8 mouse cellular contexts compared by ENCODE assay signal in the genomic region with DNA sequence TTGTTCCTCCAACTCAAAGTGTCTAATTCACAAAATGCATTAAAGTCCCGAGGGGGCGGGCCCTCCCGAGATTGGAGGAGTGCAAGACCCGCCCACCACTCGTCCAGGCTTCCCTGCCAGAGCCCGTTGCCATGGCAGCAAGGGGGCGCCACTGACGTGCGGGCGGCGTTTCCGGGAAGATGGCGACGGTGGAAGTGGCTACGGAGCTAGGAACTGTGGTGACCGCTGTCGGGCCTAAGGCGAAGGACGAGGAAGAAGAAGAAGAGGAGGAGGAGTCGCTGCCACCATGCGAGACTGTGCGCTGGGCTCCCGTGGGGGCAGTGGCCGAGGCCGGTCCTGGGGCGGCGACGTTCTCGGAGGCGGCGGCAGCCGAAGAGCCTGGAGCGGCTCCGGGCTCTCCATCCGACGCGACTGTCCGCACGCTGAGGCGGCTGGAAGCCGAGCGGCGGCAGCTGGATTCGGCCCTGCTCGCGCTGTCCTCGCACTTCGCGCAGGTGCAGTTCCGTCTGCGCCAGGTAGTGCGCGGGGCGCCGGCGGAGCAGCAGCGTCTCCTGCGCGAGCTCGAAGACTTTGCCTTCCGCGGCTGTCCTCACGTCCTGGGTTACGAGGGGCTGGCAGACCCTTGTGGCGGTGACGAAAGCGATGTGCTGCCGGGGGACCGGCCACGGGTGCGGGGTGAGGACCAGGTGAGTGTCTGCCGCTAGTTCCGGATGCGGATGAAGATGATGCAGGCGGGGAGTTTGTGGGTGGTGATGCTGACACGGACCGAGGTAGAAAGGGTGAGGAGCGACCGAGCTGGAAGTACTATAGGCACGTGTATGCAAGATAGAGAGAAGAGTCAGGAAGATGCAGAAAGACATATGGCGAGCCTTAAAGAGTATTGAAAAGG. TPM values are rescaled to one million over a fixed set of nuclear protein-coding genes. Genes with fewer than 3 reads are reported as not detected.
DNase-seq lines count a peak whose midpoint lies in the region; ATAC-seq and TF ChIP-seq lines count a peak whose summit lies in the region.

A gene (plus strand): TSS at position 161 of the 889 bp plus-strand sequence.
A gene (minus strand): TSS at position 409 of the 889 bp plus-strand sequence.

- H3K4me2 ChIP-seq in embryonic facial prominence, embryonic 13.5 days, result peak within 1 kb of the TSS; percentile 93
- peak within 1 kb of the TSS; percentile 95 for H3K4me2 ChIP-seq in limb, embryonic 12.5 days
- peak within 1 kb of the TSS; percentile 81 for H3K4me2 ChIP-seq in midbrain, embryonic 15.5 days

- WGBS in embryonic facial prominence, embryonic 13.5 days, result under 1% methylated on average over 81 of the region's 81 CpGs
- under 1% methylated on average over 81 of the region's 81 CpGs for WGBS in kidney, adult 2 months
- WGBS in limb, embryonic 12.5 days, result under 1% methylated on average over 81 of the region's 81 CpGs
- WGBS in midbrain, embryonic 15.5 days, result under 1% methylated on average over 81 of the region's 81 CpGs
- under 1% methylated on average over 81 of the region's 81 CpGs for WGBS in spleen, adult 2 months

- H3K27ac ChIP-seq in embryonic facial prominence, embryonic 13.5 days, result peak within 1 kb of the TSS; percentile 82
- H3K27ac ChIP-seq in kidney, adult 2 months (ENCODE audit: insufficient read depth, low read depth, low read length), result peak within 1 kb of the TSS; percentile 78
- H3K27ac ChIP-seq in limb, embryonic 12.5 days, result peak within 1 kb of the TSS; percentile 70
- H3K27ac ChIP-seq in midbrain, embryonic 15.5 days, result peak within 1 kb of the TSS; percentile 91
- peak within 1 kb of the TSS; percentile 86 for H3K27ac ChIP-seq in spleen, adult 2 months (ENCODE audit: insufficient read depth, low read length)

- no peak for TF ChIP-seq CTCF in kidney, adult 2 months (conservative IDR thresholded peaks at IDR 0.05; ENCODE audit: insufficient read depth, insufficient read length, low read depth, low read length)
- peak; percentile 8; the same call in 1 of the 2 replicates for TF ChIP-seq CTCF in spleen, adult 2 months (IDR thresholded peaks at IDR 0.05; ENCODE audit: extremely low read depth, insufficient read depth, insufficient read length, insufficient replicate concordance)

- TF ChIP-seq POLR2A in kidney, adult 2 months (IDR thresholded peaks at IDR 0.05; ENCODE audit: low read depth, low read length), result peak; percentile 39
- TF ChIP-seq POLR2A in spleen, adult 2 months (IDR thresholded peaks at IDR 0.05; ENCODE audit: low read depth, low read length), result peak; percentile 72

- peaks cover 27% of the 10 kb centered on the region for H3K4me1 ChIP-seq in embryonic facial prominence, embryonic 13.5 days
- peaks cover 18% of the 10 kb centered on the region for H3K4me1 ChIP-seq in kidney, adult 2 months (ENCODE audit: control insufficient read depth, insufficient read depth, low read length)
- peaks cover 29% of the 10 kb centered on the region for H3K4me1 ChIP-seq in limb, embryonic 12.5 days (replicated peaks)
- H3K4me1 ChIP-seq in midbrain, embryonic 15.5 days, result peaks cover 31% of the 10 kb centered on the region
- peaks cover 6% of the 10 kb centered on the region for H3K4me1 ChIP-seq in spleen, adult 2 months (ENCODE audit: control insufficient read depth, insufficient read depth, insufficient read length)

- no peaks in the 10 kb centered on the region for H3K27me3 ChIP-seq in embryonic facial prominence, embryonic 13.5 days
- H3K27me3 ChIP-seq in kidney, adult 2 months (replicated peaks; ENCODE audit: control insufficient read depth, insufficient read depth, low read length), result no peaks in the 10 kb centered on the region
- no peaks in the 10 kb centered on the region for H3K27me3 ChIP-seq in limb, embryonic 12.5 days
- no peaks in the 10 kb centered on the region for H3K27me3 ChIP-seq in midbrain, embryonic 15.5 days (replicated peaks)
- H3K27me3 ChIP-seq in spleen, adult 2 months (ENCODE audit: control insufficient read depth, insufficient read depth, low read length), result no peaks in the 10 kb centered on the region

- peak within 1 kb of the TSS; percentile 97 for H3K4me3 ChIP-seq in embryonic facial prominence, embryonic 13.5 days
- H3K4me3 ChIP-seq in kidney, adult 2 months (ENCODE audit: insufficient read depth, low read depth, low read length), result peak within 1 kb of the TSS; percentile 87
- peak within 1 kb of the TSS; percentile 97 for H3K4me3 ChIP-seq in limb, embryonic 12.5 days (replicated peaks)
- peak within 1 kb of the TSS; percentile 86 for H3K4me3 ChIP-seq in midbrain, embryonic 15.5 days
- peak within 1 kb of the TSS; percentile 95 for H3K4me3 ChIP-seq in spleen, adult 2 months (ENCODE audit: extremely low read depth, insufficient read depth, insufficient read length)

- peak; percentile 92 for DNase-seq in 3134 (ENCODE audit: extremely low read depth, insufficient read length, low spot score)
- peak; percentile 99 to 100 for DNase-seq in adrenal gland, postnatal 36 days
- peak; percentile 98 to 99 for DNase-seq in heart, adult 18-20 months
- peak; percentile 98 for DNase-seq in kidney, adult 2 months
- DNase-seq in spleen, adult 2 months (ENCODE audit: low read depth in 1 of 2, low spot score in 2 of 2), result peak; percentile 90 to 99

- H3K9ac ChIP-seq in embryonic facial prominence, embryonic 13.5 days, result peak within 1 kb of the TSS; percentile 86
- H3K9ac ChIP-seq in limb, embryonic 12.5 days (replicated peaks), result peak within 1 kb of the TSS; percentile 78
- H3K9ac ChIP-seq in midbrain, embryonic 15.5 days, result peak within 1 kb of the TSS; percentile 74

- ATAC-seq in embryonic facial prominence, embryonic 13.5 days (ENCODE audit: insufficient number of reproducible peaks, insufficient read depth, low FRiP score, low TSS enrichment, low read depth), result peak; percentile 88
- ATAC-seq in limb, embryonic 12.5 days (ENCODE audit: insufficient number of reproducible peaks, insufficient read depth, low FRiP score, low TSS enrichment, low read depth), result peak; percentile 94
- ATAC-seq in midbrain, embryonic 15.5 days (replicated peaks), result peak; percentile 95

- no peaks in the 10 kb centered on the region for H3K9me3 ChIP-seq in embryonic facial prominence, embryonic 13.5 days
- no peaks in the 10 kb centered on the region for H3K9me3 ChIP-seq in limb, embryonic 12.5 days
- no peaks in the 10 kb centered on the region for H3K9me3 ChIP-seq in midbrain, embryonic 15.5 days

- peaks cover 13% of the 10 kb centered on the region for H3K36me3 ChIP-seq in embryonic facial prominence, embryonic 13.5 days
- H3K36me3 ChIP-seq in kidney, adult 2 months (ENCODE audit: control insufficient read depth, insufficient read depth, low read length), result no peaks in the 10 kb centered on the region
- H3K36me3 ChIP-seq in limb, embryonic 12.5 days, result peaks cover 9% of the 10 kb centered on the region
- H3K36me3 ChIP-seq in midbrain, embryonic 15.5 days (replicated peaks), result peaks cover 3% of the 10 kb centered on the region; the same call in 1 of the 2 replicates
- H3K36me3 ChIP-seq in spleen, adult 2 months (ENCODE audit: control insufficient read depth, insufficient read depth, low read length), result peaks cover 3% of the 10 kb centered on the region

RNA-seq across cellular contexts. Expression of the first gene that starts in this region (rescaled TPM):
- 10 to 100 TPM; 24.1 to 26.7 TPM for total RNA-seq in adrenal gland, postnatal 36 days (2021)
- 19.5 and 21.8 TPM in 2 replicates for polyA plus RNA-seq in embryonic facial prominence, embryonic 13.5 days (2015; fragmentation: Nextera tagmentation; extraction: Ambion mirVana)
- 10 to 100 TPM; 11.0 to 11.2 TPM for total RNA-seq in heart, adult 18-20 months (2021)
- 24.7 and 27.6 TPM in 2 replicates for polyA plus RNA-seq in kidney, adult 2 months (2012; rRNA removed)
- 22.0 and 24.0 TPM in 2 replicates for polyA plus RNA-seq in limb, embryonic 12.5 days (2016; fragmentation: Nextera tagmentation; extraction: Ambion mirVana)
- 31.7 and 34.9 TPM in 2 replicates for polyA plus RNA-seq in midbrain, embryonic 15.5 days (2015; fragmentation: Nextera tagmentation; extraction: Ambion mirVana)
- polyA plus RNA-seq in spleen, adult 2 months (2012; rRNA removed), result 14.2 and 18.3 TPM in 2 replicates

RNA-seq across cellular contexts. Expression of the second gene that starts in this region (rescaled TPM):
- total RNA-seq in adrenal gland, postnatal 36 days (2021), result 1 to 10 TPM; 2.6 to 3.4 TPM
- 5.5 and 8.1 TPM in 2 replicates for polyA plus RNA-seq in embryonic facial prominence, embryonic 13.5 days (2015; fragmentation: Nextera tagmentation; extraction: Ambion mirVana)
- total RNA-seq in heart, adult 18-20 months (2021), result 10 to 100 TPM; 52.7 to 61.5 TPM
- 4.6 and 6.0 TPM in 2 replicates for polyA plus RNA-seq in kidney, adult 2 months (2012; rRNA removed)
- 7.8 and 9.4 TPM in 2 replicates for polyA plus RNA-seq in limb, embryonic 12.5 days (2016; fragmentation: Nextera tagmentation; extraction: Ambion mirVana)
- polyA plus RNA-seq in midbrain, embryonic 15.5 days (2015; fragmentation: Nextera tagmentation; extraction: Ambion mirVana), result 1.7 and 2.0 TPM in 2 replicates
- polyA plus RNA-seq in spleen, adult 2 months (2012; rRNA removed), result 1.1 TPM in 2 replicates

Comparison
In these comparisons a context has a peak if more than half of its experiments do, and no peak if none do; other contexts are left out.
1. Peak in every context shown above with its lines: DNase-seq, ATAC-seq, H3K4me3 ChIP-seq and H3K27ac ChIP-seq.
2. RNA of the second gene that starts in this region (total RNA-seq): 52.7 to 61.5 TPM in heart, adult 18-20 months; 2.6 to 3.4 TPM in adrenal gland, postnatal 36 days; every median in the first group is over 10 times any median in the second.